9 mouse cellular contexts compared by ENCODE assay signal in genomic region chr11:54930318-54930979, GRCm38 (mm10). TPM values are rescaled to one million over a fixed set of nuclear protein-coding genes. Genes with fewer than 3 reads are reported as not detected.
DNase-seq lines count a peak whose midpoint lies in the region; ATAC-seq lines count a peak whose summit lies in the region.
"Had no signal": no experiment of that assay in that cellular context is flagged by ENCODE, and none has a peak within 500 bp of the region (broad histone marks: within the 10 kb centered on the region; RNA-seq: fewer than 3 reads in every experiment).

No protein-coding gene starts in this region.

- no peaks in the 10 kb centered on the region for H3K9me3 ChIP-seq in embryonic facial prominence, embryonic 14.5 days (ENCODE audit: control insufficient read depth, low read length)
- H3K9me3 ChIP-seq: limb, embryonic 12.5 days had no signal

- H3K4me3 ChIP-seq in embryonic facial prominence, embryonic 14.5 days (ENCODE audit: low read depth, low read length) = no peak overlapping the region
- H3K4me3 ChIP-seq: limb, embryonic 12.5 days had no signal

- peaks cover 77% of the 10 kb centered on the region for H3K36me3 ChIP-seq in embryonic facial prominence, embryonic 14.5 days (ENCODE audit: control insufficient read depth, insufficient read depth, low read length)

- H3K4me2 ChIP-seq in embryonic facial prominence, embryonic 14.5 days (ENCODE audit: low read depth, low read length) = no peak overlapping the region
- H3K4me2 ChIP-seq: limb, embryonic 12.5 days had no signal

- 70% methylated on average over 7 of the region's 7 CpGs for WGBS in embryonic facial prominence, embryonic 14.5 days

- no peak overlapping the region for H3K9ac ChIP-seq in embryonic facial prominence, embryonic 14.5 days (ENCODE audit: low read depth, low read length)
- H3K9ac ChIP-seq: limb, embryonic 12.5 days had no signal

- no peaks in the 10 kb centered on the region for H3K4me1 ChIP-seq in embryonic facial prominence, embryonic 14.5 days (ENCODE audit: control insufficient read depth, insufficient read depth, low read length)
- H3K4me1 ChIP-seq: limb, embryonic 12.5 days had no signal

- no peaks in the 10 kb centered on the region for H3K27me3 ChIP-seq in embryonic facial prominence, embryonic 14.5 days (replicated peaks; ENCODE audit: control insufficient read depth, insufficient read depth, low read length)
- H3K27me3 ChIP-seq: limb, embryonic 12.5 days had no signal

- no peak overlapping the region for H3K27ac ChIP-seq in embryonic facial prominence, embryonic 14.5 days (replicated peaks; ENCODE audit: low read depth, low read length)
- H3K27ac ChIP-seq: limb, embryonic 12.5 days had no signal

- ATAC-seq in embryonic facial prominence, embryonic 14.5 days (ENCODE audit: low read depth) = no peak

- DNase-seq in gastrocnemius, postnatal 10 days = peak; percentile 64
- no peak for DNase-seq in gastrocnemius, adult 8-10 months (ENCODE audit: low spot score in 2 of 2)
- peak; percentile 26 for DNase-seq in A20 (ENCODE audit: low read depth, low spot score)
- DNase-seq in adrenal gland, postnatal 25 days = peak; percentile 55
- peak; percentile 47 for DNase-seq in embryonic facial prominence, embryonic 14.5 days (ENCODE audit: low spot score)
- peak; percentile 39 to 73 for DNase-seq in layer of hippocampus, adult 18-20 months (ENCODE audit: low spot score in 2 of 2)
- DNase-seq in mesoderm, embryonic 11.5 days (ENCODE audit: low read depth, low spot score) = peak; percentile 68
- DNase-seq in urinary bladder, postnatal 10 days (ENCODE audit: low spot score) = no peak

RNA-seq across cellular contexts. Expression of gene Gpx3, which starts 28.2 kb away (rescaled TPM):
- total RNA-seq in gastrocnemius, postnatal 10 days (2021) = 10 to 100 TPM; 23.2 to 36.0 TPM
- 100 to 1,000 TPM in 2 of 4 experiments, 10 to 100 TPM in 2; 56.1 to 401 (median 118) TPM for total RNA-seq in gastrocnemius, adult 8-10 months (2022)
- total RNA-seq in adrenal gland, postnatal 25 days (2021) = 255 and 328 TPM in 2 replicates
- 67.7 and 89.8 TPM in 2 replicates for polyA plus RNA-seq in embryonic facial prominence, embryonic 14.5 days (2014; fragmentation: Nextera tagmentation; extraction: Ambion mirVana)
- 1 to 10 TPM; 4.7 to 5.8 TPM for total RNA-seq in layer of hippocampus, adult 18-20 months (2021)

RNA-seq across cellular contexts. Expression of gene Tnip1, which starts 32.3 kb away (rescaled TPM):
- 10 to 100 TPM; 31.7 to 37.5 TPM for total RNA-seq in gastrocnemius, postnatal 10 days (2021)
- 10 to 100 TPM; 33.2 to 42.3 (median 37.1) TPM for total RNA-seq in gastrocnemius, adult 8-10 months (2022)
- 79.9 and 97.1 TPM in 2 replicates for total RNA-seq in adrenal gland, postnatal 25 days (2021)
- polyA plus RNA-seq in embryonic facial prominence, embryonic 14.5 days (2014; fragmentation: Nextera tagmentation; extraction: Ambion mirVana) = 20.4 and 21.0 TPM in 2 replicates
- total RNA-seq in layer of hippocampus, adult 18-20 months (2021) = 10 to 100 TPM; 35.2 to 39.0 TPM

Comparison
In these comparisons a context has a peak if more than half of its experiments do, and no peak if none do; other contexts are left out.
1. DNase-seq: peak in gastrocnemius, postnatal 10 days (single experiment), A20 (single experiment), adrenal gland, postnatal 25 days (single experiment), embryonic facial prominence, embryonic 14.5 days (single experiment), layer of hippocampus, adult 18-20 months (2 of 2) and mesoderm, embryonic 11.5 days (single experiment); none in gastrocnemius, adult 8-10 months (0 of 2) and urinary bladder, postnatal 10 days (single experiment).